Mouse (Mus musculus) CD4-positive, CD25-positive, alpha-beta regulatory T cell, adult 4 months (primary cell): ENCODE measurements around the gene Ppp1r35. TPM values are rescaled to one million over a fixed set of nuclear protein-coding genes. Genes with fewer than 3 reads are reported as not detected.
"Not testable (repeated sequence)": the region's sequence is repeated elsewhere in the genome, so short reads cannot be mapped to it uniquely, and the experiment has no call there.

Experiments used
- ATAC-seq: one replicate; pipeline ENCODE4 v1.8.0; 2017
- polyA plus RNA-seq, 2 experiments: library from polyadenylated mRNA; unstranded; fragments of 100-300 nt; shearing (Covaris generic); gene quantifications; one replicate each; pipeline ENCODE4 v1.2.1; 2017

Gene Ppp1r35
- 1 to 10 TPM; 6.9 to 7.0 TPM for polyA plus RNA-seq

GRCm38 (mm10) chr5:137778635-137779034 lies at the start of gene Ppp1r35:
Gene Ppp1r35 (plus strand): TSS chr5:137778849.
- peak; percentile 99 for ATAC-seq

- no peak for ATAC-seq
Observed at GRCm38 (mm10) chr5:137733638-137734288, 44.9 kb upstream of the Ppp1r35 start.

- ATAC-seq: no peak
Observed at GRCm38 (mm10) chr5:137734289-137735061, 44.2 kb upstream of the Ppp1r35 start.

- no peak for ATAC-seq
Observed at GRCm38 (mm10) chr5:137737400-137737940, 41.2 kb upstream of the Ppp1r35 start.

GRCm38 (mm10) chr5:137738516-137738915 lies 40.1 kb upstream of the Ppp1r35 start:
- ATAC-seq: no peak

- ATAC-seq: no peak
Observed at GRCm38 (mm10) chr5:137739471-137739870, 39.2 kb upstream of the Ppp1r35 start.

- no peak for ATAC-seq
Observed at GRCm38 (mm10) chr5:137740506-137740905, 38.1 kb upstream of the Ppp1r35 start.

- peak; percentile 41 for ATAC-seq
Observed at GRCm38 (mm10) chr5:137741023-137741931, 37.4 kb upstream of the Ppp1r35 start, which contains the start of gene Nyap1. Gene Nyap1 (minus strand): TSS chr5:137741607.

GRCm38 (mm10) chr5:137742048-137742447 lies 36.6 kb upstream of the Ppp1r35 start:
- ATAC-seq: no peak

- ATAC-seq: no peak
Observed at GRCm38 (mm10) chr5:137742836-137743235, 35.8 kb upstream of the Ppp1r35 start.

GRCm38 (mm10) chr5:137744197-137744596 lies 34.5 kb upstream of the Ppp1r35 start:
- ATAC-seq: no peak

GRCm38 (mm10) chr5:137745214-137746171 lies 33.2 kb upstream of the Ppp1r35 start, which contains the start of gene Tsc22d4:
Gene Tsc22d4 (plus strand): TSS chr5:137745730.
- peak; percentile 77 for ATAC-seq

GRCm38 (mm10) chr5:137746282-137746850 lies 32.3 kb upstream of the Ppp1r35 start:
- ATAC-seq: peak; percentile 3

- ATAC-seq: no peak
Observed at GRCm38 (mm10) chr5:137746851-137747325, 31.8 kb upstream of the Ppp1r35 start.

- peak; percentile 18 for ATAC-seq
Observed at GRCm38 (mm10) chr5:137747326-137747961, 31.2 kb upstream of the Ppp1r35 start.

GRCm38 (mm10) chr5:137748130-137748770 lies 30.4 kb upstream of the Ppp1r35 start:
- peak; percentile 18 for ATAC-seq

- ATAC-seq: peak; percentile 33
Observed at GRCm38 (mm10) chr5:137749196-137749836, 29.3 kb upstream of the Ppp1r35 start.

- not testable (repeated sequence) for ATAC-seq
Observed at GRCm38 (mm10) chr5:137750212-137750611, 28.4 kb upstream of the Ppp1r35 start.
